Mouse (Mus musculus): Measurements from ENCODE around the gene Gins1.

The Gins1 gene

DNA sequence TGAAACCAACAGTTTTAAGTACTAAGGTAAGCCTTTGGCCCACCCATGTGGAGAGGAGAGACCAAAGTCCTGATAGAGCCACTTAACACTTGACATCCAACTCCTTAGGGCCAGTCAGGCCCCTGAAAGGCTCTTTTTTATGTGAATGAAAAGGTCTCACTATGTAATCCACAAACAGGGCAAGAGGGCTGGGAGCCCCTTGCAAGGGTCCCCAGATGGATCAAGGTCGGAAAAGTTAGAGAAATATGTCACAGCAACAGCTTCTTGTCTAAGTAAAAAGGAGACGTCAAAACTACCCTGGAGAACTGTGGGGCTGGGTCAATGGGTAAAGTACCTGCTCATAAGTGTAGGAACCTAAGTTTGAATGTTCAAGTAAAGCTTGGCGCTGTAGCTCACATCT, 59.4 kb downstream of the Gins1 start:
- DNase-seq = no peak

DNA sequence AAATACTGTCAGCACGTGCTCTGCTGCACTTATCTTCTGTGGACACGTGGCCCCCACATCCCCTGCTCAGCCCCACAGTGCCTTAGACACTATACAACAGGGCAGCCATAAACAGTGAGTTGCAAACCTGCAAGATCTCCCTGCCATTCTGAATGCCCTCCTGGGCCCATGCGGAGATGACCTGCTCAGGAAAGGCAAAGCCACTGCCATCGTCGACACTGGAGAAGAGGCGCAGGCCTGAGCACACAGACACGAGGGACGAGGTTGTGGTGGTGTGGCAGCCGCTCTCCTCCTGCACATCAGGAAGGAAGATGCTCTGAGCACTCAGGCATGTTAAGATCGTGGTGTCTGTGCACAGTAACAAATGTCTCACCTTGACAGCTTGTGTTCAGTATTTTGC, 60.8 kb downstream of the Gins1 start:
- DNase-seq = no peak

DNA sequence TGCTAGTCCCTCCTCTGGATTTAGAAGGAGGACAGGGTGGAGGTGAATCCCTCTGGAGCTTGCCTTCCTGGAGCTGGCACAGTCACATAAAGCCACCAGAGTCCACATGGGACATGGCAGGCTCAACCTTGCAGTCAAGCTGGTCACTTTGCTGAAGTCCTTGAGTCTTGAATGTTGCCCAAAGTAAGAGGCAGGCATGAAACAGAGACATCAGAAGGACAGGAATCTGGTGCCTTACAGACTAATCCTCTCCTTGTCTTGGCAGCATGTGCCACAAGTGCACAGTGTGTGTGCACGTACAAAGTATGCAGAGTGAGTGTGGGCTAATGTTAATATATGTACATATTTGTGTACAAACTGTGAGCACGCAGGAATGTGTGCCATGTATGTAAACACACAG, 62.3 kb downstream of the Gins1 start:
- DNase-seq = no peak

DNA sequence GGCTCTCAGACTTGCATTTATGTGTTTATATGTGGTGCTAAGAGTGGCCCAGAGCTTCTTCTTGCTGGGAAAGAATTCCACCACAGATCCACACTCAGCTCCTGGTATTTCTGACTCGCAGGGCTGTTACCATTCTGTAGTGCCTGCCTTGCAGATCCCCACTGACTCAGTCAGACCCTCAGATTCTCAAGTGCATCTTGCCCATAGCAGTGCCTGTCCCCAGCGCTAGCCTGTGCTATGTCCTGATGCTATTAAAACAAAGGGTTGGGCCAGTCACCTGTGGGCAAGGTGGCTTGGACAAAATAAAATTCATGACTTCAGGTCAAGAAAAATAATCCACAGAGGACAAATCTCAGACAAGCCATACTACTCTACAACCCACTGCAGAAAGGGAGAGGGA, 64.0 kb downstream of the Gins1 start:
- DNase-seq = no peak

DNA sequence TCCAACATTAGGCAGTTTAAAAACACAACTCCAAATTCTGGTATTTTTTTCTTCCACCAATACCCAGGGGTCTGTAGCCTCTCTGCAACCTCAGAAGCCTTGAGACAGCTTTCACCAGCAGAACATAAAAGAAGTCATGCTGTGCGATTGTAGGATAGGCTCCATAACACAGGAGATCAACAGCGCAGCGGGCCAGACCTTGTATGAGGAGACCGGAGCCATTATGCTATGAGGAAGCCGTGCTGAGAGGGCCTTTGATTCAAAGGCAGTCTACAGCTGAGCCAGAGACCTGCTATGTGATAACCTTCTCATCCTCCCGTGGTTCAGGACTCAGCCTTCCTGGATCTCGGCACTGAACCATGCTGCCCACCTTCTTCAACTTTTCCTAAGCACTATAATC, 66.7 kb downstream of the Gins1 start:
- no peak for DNase-seq

DNA sequence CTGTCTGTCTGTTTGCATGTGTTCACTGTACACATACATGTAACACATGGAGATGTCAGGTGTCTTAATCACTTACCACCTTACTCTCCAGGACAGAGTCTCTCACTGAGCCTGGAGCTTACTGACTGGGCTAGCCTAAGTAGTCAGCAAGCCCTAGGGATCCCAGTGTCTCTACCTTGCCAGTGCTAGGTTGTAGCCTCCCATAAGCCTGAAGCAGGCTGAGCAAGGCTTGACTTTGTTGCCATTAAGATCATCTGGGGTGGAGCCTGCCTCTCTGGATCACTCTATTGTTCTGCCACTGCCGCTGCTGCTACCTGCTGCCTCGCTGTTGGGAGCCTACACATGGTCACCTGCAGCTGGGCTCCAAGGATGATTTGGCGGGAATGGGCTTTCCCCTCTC, 67.5 kb downstream of the Gins1 start:
- DNase-seq = no peak

DNA sequence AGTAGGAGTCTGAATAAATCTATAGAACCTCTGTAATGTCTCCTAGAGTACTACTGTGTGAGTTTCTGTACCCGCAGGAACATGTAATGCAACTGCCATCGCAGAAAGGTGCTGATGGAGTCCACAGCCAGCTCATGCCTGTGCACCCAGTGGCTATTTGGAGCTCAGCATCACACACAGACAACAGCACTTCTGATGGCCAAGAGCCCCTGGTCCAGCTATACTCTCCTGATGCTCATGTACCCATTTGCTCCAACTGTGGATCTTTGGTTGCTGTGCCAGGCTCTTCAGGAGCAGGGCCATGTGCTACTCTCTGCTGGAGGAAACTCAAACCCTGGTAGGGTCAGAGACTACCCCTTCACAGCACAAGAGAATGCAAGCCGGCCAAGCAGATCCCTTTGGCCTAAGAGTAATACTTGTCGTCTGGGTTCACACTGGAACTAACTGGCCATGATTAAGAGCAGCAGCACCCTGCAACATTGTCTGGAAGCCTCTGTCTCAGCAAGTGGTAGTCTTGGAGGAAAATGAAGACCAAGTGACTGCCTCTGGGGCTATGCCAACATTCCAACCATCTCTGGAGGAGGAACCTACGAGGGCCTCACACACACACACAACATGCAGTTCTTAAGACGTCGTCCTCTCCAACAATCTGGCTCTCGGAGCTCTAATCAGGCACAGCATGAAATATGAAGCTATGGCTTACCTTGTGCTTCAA, 68.4 kb downstream of the Gins1 start:
- DNase-seq = no peak

DNA sequence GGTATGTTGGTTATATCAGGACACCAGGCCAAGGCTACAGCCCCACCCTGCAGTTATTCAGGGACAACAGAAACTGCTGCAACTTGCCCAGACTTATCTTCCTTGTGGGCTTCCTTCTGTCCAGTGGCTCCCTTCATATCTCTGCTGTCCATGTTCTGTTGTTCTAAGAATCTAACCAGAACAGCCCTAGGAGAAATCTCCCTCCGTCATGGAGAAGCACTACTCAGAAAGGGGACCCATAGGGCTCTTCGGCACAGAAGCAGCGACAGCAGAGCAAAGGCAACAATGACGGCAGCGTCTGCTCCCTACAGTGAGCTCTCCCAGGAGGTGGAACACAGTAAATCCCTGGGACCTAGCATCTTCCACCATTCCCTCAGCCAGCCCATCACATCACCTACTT, 71.7 kb downstream of the Gins1 start:
- DNase-seq = no peak

DNA sequence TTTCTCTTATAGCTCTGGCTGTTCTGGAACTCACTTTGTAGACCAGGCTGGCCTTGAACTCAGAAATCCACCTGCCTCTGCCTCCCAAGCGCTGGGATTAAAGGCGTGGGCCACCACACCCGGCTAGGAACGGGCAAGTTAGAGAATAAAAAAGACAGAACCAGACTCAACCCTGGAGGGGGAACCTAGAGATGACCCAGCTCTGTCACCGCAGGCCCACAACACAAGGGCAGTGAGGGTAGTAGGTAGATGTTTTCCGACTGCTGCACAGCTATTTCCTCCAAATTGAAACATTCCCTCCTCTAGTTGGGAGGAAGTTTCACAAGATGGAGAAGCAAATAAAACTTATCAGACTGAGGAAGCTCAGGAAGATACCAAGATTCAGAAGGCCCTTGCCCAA, 72.5 kb downstream of the Gins1 start:
- no peak for DNase-seq

DNA sequence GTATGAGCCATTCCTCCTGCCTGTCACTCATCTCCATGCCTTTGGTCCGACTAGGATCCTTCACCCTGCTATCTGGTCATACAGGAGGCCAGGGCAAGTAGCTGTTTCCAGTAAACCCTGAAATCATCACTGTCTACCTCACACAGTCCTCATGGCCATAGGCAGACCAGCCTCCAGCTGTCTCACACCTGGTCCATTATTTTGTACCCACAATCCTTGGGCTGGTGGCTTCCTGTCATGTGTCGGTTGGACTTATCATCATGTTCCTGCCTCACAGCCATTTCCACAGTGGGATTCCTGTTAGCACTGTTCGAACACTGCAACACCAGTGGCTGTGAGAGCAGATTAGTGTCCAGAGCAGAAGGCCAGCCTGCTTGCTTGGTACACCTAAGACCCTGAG, 73.6 kb downstream of the Gins1 start:
- DNase-seq = no peak

DNA sequence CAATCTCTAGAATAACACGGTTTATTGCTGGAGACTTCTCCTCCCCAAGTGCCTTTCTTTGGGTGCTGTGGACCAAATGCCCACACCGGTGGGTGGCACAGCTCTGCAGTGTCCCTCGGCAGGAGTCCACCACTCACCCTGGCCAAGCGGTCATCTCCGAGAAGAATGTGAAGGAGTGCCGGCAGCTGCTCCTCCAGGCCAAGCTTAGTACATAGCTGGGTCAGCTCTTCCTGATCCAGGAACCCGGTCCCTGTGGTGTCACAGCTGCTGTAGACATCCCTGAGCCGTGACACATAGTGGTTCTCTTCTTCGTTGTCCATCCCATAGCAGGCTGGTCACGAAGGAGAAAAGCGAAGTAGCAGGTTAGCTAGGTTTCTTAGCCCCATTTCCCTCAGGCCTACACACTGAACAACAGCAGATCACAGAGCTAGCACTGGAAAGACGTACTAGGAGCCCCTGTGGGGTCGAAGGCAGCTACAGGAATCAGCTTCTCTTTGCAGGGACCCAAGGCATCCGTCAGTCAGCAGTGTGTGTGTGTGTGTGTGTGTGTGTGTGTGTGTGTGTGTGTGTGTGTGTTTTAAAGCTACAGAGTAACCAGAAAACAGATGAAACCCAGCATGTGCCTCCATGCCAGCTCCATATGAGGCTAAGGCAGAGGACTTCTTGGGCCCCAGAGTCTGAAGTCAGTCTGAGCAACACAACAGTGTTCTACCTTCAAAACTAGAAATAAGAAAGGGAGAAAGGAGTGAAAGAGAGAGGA, 74.8 kb downstream of the Gins1 start:
- no peak for DNase-seq
